Mouse (Mus musculus): Measurements from ENCODE around the gene Lyve1. TPM values are rescaled to one million over a fixed set of nuclear protein-coding genes. Genes with fewer than 3 reads are reported as not detected.

The Lyve1 gene
- polyA plus RNA-seq, 1 experiment from 2014 or later: 26.9 TPM

DNA sequence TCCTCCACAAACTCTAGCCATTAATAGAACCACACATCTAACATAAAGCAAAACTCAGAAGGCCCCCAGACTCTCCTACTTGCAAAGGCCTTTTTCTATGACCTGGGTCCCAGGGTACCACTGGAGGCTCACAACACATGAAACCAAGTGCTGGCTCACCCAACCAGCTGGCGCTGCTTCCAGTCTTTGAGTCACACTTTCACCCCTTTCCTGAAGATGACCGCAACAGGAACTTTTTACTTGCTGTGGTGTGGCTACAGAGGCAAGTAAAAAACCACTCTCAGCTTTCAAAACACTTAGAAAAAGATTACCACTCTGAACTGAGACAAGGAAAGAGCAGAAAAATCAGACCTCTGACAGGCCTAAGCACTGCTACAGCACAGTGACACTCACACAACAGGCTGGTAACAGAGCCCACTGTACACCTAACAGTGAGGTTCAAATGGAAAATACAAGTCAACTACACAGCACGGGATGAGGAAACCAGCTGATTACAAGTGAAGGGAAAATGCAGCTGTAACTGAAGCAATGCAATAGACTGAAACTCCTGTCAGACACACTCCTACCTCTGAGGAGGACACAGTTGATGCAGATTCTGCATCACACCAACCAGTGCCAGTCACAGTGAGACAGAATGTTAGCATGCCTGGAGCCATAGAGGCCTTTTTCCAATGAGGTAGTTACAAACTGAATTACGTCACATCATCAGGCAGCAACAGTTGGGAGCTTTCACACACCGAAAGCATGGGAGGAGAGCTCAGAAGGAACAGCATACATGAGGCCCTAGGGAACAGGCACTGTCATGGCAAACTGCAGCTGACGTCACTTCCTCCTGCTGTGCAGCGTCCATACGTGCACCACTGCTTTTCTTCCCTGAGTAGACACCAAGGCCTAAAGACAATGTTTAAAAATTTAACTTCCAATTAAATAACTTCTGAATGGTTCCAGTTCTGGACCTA is 38.8 kb downstream of the Lyve1 start:
- Histone ChIP-seq H3K27me3 (replicated peaks; ENCODE audit: control insufficient read depth, insufficient read depth, low read length) (no peaks in the 10 kb centered on the region), H3K4me2 (replicated peaks; ENCODE audit: low read depth) (no peak overlapping the region), H3K9me3 (ENCODE audit: control insufficient read depth) (no peaks in the 10 kb centered on the region), H3K4me3 (ENCODE audit: low read depth, low read length) (no peak overlapping the region), H3K4me1 (replicated peaks; ENCODE audit: control insufficient read depth, insufficient read depth, low read length) (no peaks in the 10 kb centered on the region), H3K27ac (ENCODE audit: low read depth, low read length) (no peak overlapping the region), H3K9ac (ENCODE audit: low read depth, low read length) (no peak overlapping the region), H3K36me3 (ENCODE audit: control insufficient read depth, insufficient read depth) (peaks cover 48% of the 10 kb centered on the region)
- 87% methylated on average over 8 of the region's 8 CpGs for WGBS
- no peak for TF ChIP-seq CTCF (IDR thresholded peaks at IDR 0.05; ENCODE audit: low read depth)
- ATAC-seq: no peak

DNA sequence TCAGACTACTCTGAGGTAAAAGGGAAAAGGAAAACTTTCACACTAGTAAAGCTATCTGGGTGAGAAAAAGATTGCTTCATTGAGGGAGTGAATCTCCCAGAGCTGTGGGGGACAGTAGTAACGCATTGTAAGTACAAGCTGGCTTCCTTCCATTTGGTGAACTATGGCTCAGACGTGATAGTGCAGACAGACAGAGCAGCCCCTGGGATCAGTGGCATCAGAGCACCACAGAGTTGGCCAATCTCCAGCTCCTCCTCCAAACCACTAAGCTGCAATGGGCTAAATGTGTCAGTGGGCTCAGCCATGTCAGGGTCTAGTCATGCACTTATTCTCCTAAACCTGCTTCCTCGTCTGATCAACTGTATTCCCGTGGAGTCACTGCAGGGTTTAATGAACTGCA is 39.4 kb downstream of the Lyve1 start:
- Histone ChIP-seq H3K36me3 (ENCODE audit: control insufficient read depth, insufficient read depth) (peaks cover 43% of the 10 kb centered on the region), H3K4me1 (replicated peaks; ENCODE audit: control insufficient read depth, insufficient read depth, low read length) (no peaks in the 10 kb centered on the region), H3K27ac (ENCODE audit: low read depth, low read length) (no peak overlapping the region), H3K9ac (ENCODE audit: low read depth, low read length) (no peak overlapping the region), H3K27me3 (replicated peaks; ENCODE audit: control insufficient read depth, insufficient read depth, low read length) (no peaks in the 10 kb centered on the region), H3K4me2 (replicated peaks; ENCODE audit: low read depth) (no peak overlapping the region), H3K4me3 (ENCODE audit: low read depth, low read length) (no peak overlapping the region), H3K9me3 (ENCODE audit: control insufficient read depth) (no peaks in the 10 kb centered on the region)
- ATAC-seq: no peak
- 74% methylated on average over 4 of the region's 4 CpGs for WGBS
- TF ChIP-seq CTCF (IDR thresholded peaks at IDR 0.05; ENCODE audit: low read depth): no peak

DNA sequence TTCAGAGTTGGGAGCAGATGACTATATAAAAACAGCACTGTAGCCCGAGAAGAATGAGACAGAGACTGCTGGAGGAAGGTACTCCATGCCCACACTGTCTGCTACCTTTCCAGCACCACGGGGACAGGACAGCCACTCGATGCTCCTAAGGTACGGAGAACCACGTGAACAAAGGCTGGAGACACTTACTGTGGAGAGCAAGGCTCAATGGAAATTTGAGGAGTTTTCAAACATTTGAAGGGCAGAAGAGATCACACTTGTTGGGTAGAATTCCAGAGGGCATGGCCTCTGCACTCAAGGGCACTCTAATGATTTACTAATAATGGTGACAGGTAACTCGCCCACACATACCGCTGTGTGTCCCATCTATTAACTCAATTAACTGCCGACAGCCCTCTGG is 40.0 kb downstream of the Lyve1 start:
- Histone ChIP-seq H3K36me3 (ENCODE audit: control insufficient read depth, insufficient read depth) (peaks cover 43% of the 10 kb centered on the region), H3K27me3 (replicated peaks; ENCODE audit: control insufficient read depth, insufficient read depth, low read length) (no peaks in the 10 kb centered on the region), H3K27ac (ENCODE audit: low read depth, low read length) (no peak overlapping the region), H3K4me3 (ENCODE audit: low read depth, low read length) (no peak overlapping the region), H3K9ac (ENCODE audit: low read depth, low read length) (no peak overlapping the region), H3K4me1 (replicated peaks; ENCODE audit: control insufficient read depth, insufficient read depth, low read length) (no peaks in the 10 kb centered on the region), H3K9me3 (ENCODE audit: control insufficient read depth) (no peaks in the 10 kb centered on the region), H3K4me2 (replicated peaks; ENCODE audit: low read depth) (no peak overlapping the region)
- no peak for TF ChIP-seq CTCF (IDR thresholded peaks at IDR 0.05; ENCODE audit: low read depth)
- ATAC-seq: no peak
- 83% methylated on average over 8 of the region's 8 CpGs for WGBS

DNA sequence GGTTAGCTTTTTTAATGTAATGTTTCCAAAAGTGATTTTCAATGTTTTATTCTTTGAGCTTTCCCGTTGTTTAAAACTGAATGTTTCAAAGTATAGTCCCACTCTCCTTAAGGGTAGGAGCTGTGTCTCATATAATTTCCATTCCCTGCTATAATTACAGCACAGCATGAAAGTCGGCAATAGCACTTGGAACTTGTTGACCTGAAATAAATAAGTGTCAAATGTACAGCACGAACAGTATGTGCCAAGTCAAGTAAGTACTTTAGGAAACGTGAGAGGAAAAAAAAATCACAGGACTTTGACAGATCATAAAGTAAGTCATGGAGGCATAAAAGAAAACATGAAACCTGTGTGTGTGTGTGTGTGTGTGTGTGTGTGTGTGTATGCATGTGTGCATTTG is 41.0 kb downstream of the Lyve1 start:
- ATAC-seq: no peak
- H3K27me3 ChIP-seq (replicated peaks; ENCODE audit: control insufficient read depth, insufficient read depth, low read length): no peaks in the 10 kb centered on the region
- H3K36me3 ChIP-seq (ENCODE audit: control insufficient read depth, insufficient read depth): peaks cover 44% of the 10 kb centered on the region
- no peaks in the 10 kb centered on the region for H3K4me1 ChIP-seq (replicated peaks; ENCODE audit: control insufficient read depth, insufficient read depth, low read length)
- H3K27ac ChIP-seq (ENCODE audit: low read depth, low read length): no peak overlapping the region
- no peak overlapping the region for H3K4me2 ChIP-seq (replicated peaks; ENCODE audit: low read depth)
- H3K9me3 ChIP-seq (ENCODE audit: control insufficient read depth): no peaks in the 10 kb centered on the region
- no peak for TF ChIP-seq CTCF (IDR thresholded peaks at IDR 0.05; ENCODE audit: low read depth)
- H3K4me3 ChIP-seq (ENCODE audit: low read depth, low read length): no peak overlapping the region
- H3K9ac ChIP-seq (ENCODE audit: low read depth, low read length): no peak overlapping the region
- WGBS: 54% methylated on average over 4 of the region's 4 CpGs

DNA sequence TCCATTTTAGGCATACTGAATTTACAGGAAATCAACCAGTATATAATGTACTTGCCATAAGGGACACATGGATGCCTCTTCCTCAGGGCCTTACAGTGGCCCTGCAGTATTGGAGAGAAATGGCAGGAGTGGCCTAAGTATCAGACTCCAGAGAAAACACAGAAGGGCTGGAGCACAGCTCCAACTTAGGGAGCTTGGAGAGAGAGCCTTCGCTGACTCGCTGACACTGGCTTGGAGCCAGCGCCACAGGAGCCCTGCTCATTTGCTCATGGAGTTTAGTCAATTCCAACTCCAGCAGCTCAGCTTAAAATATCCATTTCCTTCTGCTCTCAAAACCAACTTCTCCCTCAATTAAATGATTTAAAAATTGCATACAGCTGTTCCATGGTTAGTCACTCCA is 41.4 kb downstream of the Lyve1 start:
- Histone ChIP-seq H3K9ac (ENCODE audit: low read depth, low read length) (no peak overlapping the region), H3K4me2 (replicated peaks; ENCODE audit: low read depth) (no peak overlapping the region), H3K9me3 (ENCODE audit: control insufficient read depth) (no peaks in the 10 kb centered on the region), H3K36me3 (ENCODE audit: control insufficient read depth, insufficient read depth) (peaks cover 46% of the 10 kb centered on the region), H3K4me3 (ENCODE audit: low read depth, low read length) (no peak overlapping the region), H3K27ac (ENCODE audit: low read depth, low read length) (no peak overlapping the region), H3K4me1 (replicated peaks; ENCODE audit: control insufficient read depth, insufficient read depth, low read length) (no peaks in the 10 kb centered on the region), H3K27me3 (replicated peaks; ENCODE audit: control insufficient read depth, insufficient read depth, low read length) (no peaks in the 10 kb centered on the region)
- WGBS: 57% methylated on average over 3 of the region's 3 CpGs
- no peak for ATAC-seq
- no peak for TF ChIP-seq CTCF (IDR thresholded peaks at IDR 0.05; ENCODE audit: low read depth)

DNA sequence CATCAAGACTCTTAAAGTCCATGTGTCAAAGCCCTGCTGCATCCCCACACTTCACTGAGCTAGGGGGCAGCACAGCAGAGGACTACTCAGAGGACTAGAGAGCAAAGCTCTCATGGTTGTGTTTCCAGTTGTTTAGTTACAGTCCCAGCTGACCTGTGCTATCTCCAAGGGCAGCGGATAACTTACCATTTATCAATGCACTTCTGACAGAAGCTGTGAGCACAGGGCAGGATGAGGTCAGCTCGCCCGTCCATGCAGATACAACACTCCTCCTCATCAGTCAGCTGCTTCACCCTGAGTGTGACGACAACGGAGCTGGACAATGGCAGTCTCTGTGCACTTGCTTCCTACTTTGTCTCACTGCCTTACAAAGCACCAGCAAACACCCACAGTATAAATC is 42.0 kb downstream of the Lyve1 start:
- WGBS: 40% methylated on average over 5 of the region's 5 CpGs
- Histone ChIP-seq H3K4me2 (replicated peaks; ENCODE audit: low read depth) (no peak overlapping the region), H3K27me3 (replicated peaks; ENCODE audit: control insufficient read depth, insufficient read depth, low read length) (no peaks in the 10 kb centered on the region), H3K9ac (ENCODE audit: low read depth, low read length) (no peak overlapping the region), H3K4me1 (replicated peaks; ENCODE audit: control insufficient read depth, insufficient read depth, low read length) (no peaks in the 10 kb centered on the region), H3K4me3 (ENCODE audit: low read depth, low read length) (no peak overlapping the region), H3K27ac (ENCODE audit: low read depth, low read length) (no peak overlapping the region), H3K36me3 (ENCODE audit: control insufficient read depth, insufficient read depth) (peaks cover 44% of the 10 kb centered on the region), H3K9me3 (ENCODE audit: control insufficient read depth) (no peaks in the 10 kb centered on the region)
- ATAC-seq: peak; percentile 60; the same call in 1 of the 2 replicates
- peak; percentile 56 for TF ChIP-seq CTCF (IDR thresholded peaks at IDR 0.05; ENCODE audit: low read depth)

Measured in intestine, postnatal 0 days (tissue).